Mouse (Mus musculus) 416B (cell line): ENCODE results near the gene Rnase2b.
A peak's percentile ranks its signal among the peaks of the same experiment; 100 is the strongest.
"Not testable (repeated sequence)": the region's sequence is repeated elsewhere in the genome, so short reads cannot be mapped to it uniquely, and the experiment has no call there.

Experiments
- DNase-seq: peaks from one replicate; pipeline ENCODE4 v3.0.0; 2011; ENCODE audit warnings: low read depth

Rnase2b gene

DNA sequence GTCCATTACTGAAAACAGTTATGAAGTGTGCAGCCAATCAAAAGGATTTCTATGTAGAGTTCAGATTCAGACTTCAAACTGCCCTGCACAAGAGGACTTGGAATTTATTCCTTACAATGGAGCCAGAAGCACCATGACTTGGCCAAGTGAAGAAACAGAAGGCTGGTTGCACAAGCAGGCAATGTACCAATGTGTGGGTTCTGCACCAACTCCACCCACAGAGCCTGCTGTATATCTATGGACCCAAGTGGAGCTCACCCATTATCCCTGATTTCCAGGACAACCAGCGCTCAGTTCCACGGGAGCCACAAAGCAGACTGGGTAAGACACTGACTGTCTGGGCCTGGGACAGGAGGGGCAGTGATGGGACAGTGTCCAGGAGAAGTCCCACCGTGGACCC is at the start of gene Rnase2b:
Gene Rnase2b (plus strand): TSS at position 285 of the 400 bp plus-strand sequence.
- DNase-seq, result not testable (repeated sequence)

DNA sequence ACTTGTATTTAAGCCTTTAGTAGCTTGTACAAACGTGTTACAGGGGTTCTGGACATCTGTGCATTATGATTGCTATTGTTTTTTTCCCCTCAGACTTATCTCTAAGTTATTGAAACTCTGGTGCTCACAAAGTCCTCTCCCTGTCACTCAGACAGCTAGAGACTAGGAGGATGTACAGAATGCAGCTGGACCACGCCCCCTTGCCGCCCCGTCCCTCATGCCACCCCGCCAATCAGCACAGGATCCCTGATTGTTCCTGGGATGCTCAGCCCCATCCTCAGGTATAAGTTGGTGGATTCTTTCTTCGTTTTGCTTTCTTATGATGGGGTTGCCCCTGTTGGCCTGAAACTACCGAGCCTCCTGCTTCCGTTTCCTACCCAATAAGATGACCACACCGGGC is 48.6 kb upstream of the Rnase2b start:
- DNase-seq, result no peak

DNA sequence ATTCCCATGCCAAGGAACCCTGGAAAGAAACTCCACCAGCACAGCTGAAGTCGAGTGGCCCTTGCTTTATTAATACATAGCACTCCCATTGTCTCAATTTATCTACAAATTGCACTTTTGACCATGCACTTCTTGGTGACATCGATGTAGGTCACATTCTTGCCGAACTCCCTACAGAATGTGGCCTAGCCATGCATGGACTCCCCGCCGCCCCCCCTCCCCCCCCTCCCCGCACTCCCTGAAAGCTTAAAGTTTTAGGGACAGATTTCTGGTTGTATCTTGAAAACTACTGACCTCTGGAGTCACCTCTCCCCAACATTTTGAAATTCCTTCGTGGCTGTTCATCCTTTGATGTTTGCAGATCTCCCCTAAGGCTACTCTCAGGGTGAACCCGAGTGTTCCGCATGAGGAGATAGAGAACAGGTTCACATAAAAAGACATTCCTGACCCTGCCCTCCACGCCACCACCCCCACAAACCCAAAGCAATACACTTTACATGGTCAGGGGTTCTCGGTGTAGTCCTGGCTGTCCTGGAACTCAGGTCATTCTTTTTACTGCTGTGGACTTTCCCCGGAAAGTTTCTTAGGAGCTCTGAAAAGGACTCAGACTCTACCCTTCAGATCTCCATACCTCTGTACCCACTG is 48.0 kb upstream of the Rnase2b start, which contains the start of gene Eddm3b:
Gene Eddm3b (plus strand): TSS at position 511 of the 645 bp plus-strand sequence.
- DNase-seq, result no peak

DNA sequence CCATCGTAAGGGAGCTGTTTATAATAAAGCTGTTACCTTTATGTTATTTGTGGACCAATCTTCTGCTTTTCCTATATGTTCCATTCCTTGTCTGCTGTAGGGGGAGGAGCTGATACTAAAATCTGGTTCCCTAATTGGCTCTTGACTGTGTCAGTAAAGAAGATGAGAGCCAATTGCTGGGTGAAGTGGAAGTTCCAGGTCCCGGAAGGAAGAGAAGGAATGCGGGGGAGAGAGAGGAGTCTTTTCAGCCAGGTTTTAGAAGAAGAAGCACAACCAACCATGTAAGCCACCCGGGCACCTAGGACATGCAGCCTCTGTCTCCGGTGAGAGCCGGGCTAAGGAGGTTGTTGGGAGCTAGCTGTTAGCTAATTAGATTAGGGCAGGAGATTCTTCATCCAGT is 36.4 kb upstream of the Rnase2b start:
- no peak for DNase-seq

DNA sequence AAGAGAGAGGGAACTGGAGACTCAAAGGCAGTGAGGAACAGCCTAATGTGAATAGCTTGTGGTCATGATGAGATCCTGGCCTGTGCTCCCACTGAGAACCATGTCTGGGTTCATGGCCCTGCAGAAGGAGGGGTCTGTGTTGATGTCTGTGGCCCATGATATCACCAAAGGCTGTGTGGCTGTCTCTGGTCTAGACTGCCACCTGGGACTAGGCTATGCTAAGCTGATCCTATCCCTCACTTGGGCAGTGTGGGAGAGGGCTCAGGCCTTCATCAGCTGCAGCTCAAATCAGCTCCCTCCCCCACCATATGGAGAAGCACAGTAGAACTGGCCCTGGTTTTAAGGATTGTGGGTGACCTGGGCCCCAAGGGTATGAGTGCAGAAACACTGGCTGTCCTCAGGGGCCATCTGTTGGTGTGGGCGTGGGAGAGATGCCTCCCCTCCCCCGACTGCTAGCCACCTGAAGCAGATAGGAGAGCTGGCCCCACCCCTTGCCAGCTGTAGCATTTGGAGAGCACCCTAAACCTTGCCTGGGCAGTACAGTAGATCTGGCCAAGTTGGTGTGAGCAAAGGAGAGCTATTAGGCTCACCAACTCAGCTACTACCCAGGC is 34.3 kb upstream of the Rnase2b start:
- no peak for DNase-seq

DNA sequence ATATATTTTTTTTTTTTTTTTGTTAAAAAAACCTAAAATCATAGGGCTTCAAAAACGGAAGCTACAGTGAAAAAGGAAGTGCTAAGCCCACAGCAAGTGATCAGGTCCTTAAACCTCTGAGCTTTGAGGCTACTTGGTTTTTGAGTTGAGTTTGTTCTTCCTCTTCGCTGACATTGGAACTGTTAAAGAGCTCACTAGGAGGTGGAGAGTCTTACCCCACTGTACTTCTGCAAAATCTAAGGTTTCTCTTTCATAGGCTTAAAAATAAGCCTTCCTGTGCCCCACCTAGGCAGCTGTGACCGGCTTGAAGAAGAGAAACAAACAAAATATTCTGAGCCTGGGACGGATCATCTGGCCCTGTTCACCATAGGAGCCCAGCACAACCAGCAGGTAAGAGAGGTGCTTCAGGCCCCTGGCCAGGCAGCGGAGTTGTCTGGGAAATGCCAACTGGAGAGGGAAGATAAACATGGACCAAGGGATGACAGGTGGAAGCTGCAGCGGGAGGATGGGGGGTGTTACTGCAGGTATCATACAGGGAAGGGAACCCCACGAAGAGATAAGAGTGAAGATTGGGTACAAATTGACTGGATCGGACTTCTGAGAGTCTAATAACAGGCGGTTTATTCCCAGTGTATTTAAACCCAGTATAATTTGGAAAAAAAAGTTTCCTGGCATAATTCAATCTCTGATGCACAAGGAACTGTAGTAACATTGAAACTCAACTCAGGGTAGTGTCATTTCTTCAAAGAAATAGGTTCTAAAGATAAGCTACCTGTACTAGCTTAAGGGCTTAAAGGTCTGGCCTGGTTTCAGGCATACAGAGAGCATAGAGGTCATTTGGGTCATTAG is 33.1 kb upstream of the Rnase2b start:
- DNase-seq, result peak; percentile 3

DNA sequence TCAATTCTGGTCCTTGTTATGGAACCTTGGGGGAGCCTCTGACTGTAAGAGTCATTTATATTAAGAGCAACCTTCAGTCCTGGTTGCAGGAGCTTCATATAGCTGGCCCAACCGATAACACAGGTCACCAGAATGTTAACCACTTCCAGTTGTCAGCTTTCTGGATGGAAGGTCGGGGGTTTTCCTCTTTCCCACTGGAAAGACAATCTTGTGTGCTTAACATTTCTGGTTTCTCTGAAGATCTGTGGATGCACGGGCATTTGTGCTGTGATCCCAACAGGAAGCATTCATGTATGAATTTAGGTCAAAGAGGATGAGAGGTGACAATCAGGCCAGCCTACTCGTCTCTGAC is 32.5 kb upstream of the Rnase2b start:
- DNase-seq, result no peak

DNA sequence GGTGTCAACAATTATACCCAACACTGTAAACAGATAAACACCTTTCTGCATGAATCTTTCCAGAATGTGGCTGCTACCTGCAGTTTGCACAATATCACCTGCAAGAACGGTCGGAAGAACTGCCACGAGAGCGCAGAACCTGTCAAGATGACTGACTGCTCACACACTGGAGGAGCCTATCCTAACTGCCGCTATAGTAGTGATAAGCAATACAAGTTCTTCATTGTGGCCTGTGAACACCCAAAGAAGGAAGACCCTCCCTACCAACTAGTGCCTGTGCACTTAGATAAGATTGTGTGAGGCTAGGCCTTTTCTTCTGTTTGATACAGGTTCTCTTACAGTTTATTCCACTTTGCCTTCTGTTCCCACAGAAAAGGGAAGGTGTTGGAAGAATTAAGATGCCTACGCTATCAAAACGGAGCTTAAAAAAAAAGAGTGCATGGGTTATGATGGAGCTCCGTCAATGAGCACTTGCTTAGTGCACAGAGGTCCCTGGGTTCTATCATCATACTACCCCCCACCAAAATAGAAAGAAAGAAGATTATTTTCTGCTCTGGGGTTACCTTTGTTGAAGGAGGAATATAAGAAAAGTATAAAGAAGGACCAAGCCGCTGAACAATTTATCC is 31.6 kb upstream of the Rnase2b start:
- DNase-seq, result no peak

DNA sequence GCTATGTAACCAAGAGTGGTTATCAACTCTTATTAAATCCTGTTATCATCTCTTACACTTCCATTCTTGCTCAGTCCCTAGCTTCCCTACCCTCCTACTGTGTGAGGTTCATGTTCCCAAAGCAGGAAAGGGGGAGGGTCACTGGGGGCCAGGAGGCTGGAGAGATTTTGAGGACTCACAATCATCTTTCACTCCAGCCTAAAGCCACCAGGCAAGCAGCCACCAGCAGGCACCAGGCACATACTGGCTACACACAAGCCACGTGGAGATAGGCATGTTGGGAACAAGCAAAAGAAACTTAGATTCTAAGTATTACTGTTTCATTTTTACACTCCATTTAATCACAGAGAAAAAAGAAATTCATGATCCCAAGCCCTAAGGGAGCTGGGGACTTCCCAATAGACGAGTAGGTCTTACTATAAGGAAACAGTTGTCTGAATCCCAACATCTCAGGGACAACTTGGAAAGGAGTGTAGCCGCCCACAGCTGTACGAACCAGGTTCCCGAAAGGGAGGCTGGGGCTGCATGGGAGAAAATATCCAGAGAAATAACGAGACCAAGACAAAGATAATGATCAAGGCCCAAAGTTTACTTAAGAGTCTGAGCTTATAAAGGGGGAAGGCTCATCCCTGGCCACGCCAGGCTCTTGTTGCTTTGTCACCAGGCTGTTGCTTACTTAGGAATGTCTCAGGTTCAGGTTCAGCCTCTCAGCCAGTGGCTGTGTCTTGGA is 30.8 kb upstream of the Rnase2b start:
- DNase-seq, result no peak

DNA sequence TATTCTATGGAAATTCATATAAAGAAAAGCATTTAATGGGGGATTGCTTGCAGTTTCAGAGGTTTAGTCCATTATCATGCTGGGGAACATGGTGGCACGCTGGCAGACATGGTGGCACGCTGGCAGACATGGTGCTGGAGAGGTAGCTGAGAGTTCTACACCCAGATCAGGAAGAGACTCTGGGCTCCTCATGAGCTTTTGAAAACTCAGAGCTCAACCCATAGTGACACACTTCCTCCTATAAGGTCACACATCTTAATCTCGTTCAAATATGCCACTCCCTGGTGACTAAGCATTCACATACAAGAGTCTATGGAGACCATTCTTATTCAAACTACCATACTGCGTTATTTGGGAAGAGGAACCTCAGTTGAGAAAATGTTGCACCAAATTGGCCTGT is 29.7 kb upstream of the Rnase2b start:
- peak; percentile 5 for DNase-seq

DNA sequence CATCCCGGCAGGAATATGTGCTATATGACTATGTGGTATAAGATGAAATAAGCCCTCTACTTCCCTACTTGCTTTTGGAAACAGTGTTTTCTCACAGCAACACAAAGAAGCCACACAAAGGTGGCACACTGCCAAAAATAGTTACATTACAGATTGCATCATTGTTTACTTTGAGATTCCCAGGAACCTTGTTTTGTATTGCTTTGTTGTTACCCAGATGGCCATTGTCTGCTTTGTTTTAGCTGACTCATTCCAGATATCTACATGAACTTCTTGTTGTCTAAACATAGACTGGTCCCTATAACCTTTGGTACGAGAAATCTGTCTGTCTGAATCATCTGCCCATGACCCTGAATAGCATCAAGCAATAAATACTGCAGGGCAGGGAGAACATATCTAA is 21.7 kb upstream of the Rnase2b start:
- no peak for DNase-seq

DNA sequence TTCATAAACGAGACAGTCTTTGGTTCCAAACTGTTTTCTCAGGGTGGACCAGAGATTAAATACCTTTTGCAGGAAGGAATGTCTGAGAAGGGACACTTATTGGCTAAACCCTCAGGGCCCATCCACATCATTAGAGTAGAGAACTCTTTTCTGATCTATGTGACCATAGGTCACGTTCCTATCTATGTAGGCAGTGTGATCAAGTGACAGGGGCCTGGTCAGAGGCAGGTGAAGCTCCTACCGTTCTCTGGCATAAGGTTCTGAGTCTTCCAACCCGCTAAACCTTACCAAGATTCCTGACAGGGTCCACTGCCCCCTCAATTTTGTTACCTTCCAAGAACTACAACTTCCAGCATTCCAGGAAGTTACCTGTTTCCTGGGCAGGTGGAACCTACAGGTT is 19.9 kb upstream of the Rnase2b start:
- no peak for DNase-seq

DNA sequence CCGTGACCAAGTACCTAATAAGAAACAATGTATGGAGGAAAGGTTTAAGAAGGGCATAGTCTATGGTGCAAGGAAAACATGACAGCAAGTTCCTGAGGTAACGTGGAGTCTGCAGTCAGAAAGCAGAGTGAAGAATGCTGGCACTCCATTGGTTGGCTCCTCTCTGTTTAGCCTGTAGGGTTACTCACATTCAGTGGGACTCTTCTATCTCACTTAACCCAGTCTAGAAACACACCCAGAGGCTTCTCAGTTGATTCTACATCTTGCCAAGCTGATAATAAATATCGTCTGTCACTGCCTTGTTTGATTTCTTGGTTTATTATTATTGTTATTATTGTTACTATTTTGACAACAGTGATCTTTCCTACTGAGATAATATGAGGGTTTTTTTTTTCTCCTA is 19.5 kb upstream of the Rnase2b start:
- DNase-seq, result no peak

DNA sequence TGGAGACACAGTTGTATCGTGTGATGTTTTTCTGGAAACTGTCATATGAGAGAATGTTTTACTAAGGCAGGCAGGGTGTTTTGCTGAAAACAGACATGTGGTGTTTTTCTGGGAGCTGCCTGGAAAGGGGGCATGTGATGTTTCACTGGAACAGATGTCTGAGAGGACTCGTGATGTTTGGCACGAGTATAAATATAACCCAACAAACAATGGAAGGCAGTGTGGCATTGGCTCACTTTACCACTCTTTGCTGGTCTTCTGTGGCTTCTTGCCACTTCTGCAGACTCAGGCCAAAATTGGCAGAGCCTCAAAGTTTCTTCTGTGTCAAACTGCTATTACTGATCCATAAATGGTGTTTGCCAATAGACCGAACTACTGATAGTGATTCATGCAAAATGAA is 18.8 kb upstream of the Rnase2b start:
- DNase-seq, result no peak

DNA sequence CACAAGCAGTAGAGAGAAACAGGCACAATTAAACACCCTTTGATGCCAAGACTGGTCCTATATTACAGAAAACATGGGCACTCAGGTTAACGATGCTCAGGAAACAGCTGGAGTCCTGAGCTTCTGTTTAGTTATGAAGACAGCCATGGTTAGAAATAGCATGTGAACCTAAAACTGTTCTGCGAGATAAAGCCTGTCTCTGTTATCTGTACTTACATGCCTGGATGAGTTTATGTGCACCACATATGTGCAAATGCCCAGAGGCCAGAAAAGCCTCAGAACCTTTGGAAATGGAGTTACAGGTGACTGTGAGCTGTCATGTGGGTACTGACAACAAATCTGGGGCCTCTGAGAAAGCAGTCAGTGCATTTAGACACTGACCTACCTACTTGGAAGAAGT is 18.1 kb upstream of the Rnase2b start:
- DNase-seq, result no peak

DNA sequence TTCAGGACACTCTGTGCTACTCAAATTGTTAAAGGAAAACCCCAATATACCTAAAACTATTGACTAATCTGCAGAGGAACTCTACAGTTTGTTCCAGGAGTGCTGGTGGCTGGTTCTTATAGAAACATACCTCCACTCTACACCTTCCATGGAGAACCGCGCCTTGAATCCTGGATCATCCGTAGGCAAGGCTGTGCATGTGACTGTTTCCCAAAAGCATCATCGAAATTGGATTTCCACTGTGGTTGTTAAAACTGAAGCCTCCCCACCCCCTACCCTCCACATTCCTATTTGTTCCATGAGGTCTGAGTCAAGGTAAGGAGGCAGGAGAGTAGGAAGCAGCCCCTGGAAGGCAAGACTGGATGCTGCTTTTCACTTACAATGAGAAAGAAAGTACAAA is 17.6 kb upstream of the Rnase2b start:
- DNase-seq, result no peak

DNA sequence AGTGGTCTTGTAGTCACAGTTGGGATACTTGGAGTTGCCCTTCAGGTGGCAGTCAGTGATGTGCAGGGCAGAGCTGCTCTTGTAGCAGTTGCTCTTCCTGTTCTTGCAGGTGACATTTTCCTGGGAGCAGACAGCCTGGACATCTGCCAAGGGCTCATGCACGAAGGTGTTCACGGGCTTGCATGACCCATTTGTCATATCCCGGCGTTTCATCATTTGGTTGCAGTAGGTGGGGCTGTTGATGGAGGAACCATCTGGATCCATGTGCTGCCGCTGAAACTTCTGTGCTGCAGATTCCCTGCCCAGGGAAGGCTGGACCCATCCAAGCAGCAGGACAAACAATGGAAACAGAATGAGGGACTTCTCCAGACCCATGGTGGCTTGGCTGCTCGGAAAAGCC is 16.5 kb upstream of the Rnase2b start:
- no peak for DNase-seq

DNA sequence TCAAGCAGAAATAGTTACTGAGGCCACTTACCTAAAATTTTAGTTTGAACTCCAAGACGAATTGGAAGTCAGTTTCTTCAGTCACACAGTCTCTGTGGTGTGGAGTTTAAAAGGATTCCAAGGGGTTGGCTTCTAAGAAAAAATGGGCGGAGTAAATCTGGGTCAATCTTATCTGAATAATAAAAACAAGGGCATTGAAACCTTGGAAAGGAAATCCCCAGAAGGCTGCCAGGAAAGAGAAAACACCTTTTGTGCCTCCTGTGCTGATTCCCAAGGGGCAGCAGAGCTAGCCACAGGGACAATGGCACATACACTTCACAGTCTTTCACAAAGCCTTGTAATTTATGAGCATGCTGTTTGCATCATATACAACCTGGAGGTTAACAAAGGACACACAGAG is 15.4 kb upstream of the Rnase2b start, which contains the start of gene Rnase1:
Gene Rnase1 (minus strand): TSS at position 101 of the 400 bp plus-strand sequence.
- DNase-seq, result no peak

DNA sequence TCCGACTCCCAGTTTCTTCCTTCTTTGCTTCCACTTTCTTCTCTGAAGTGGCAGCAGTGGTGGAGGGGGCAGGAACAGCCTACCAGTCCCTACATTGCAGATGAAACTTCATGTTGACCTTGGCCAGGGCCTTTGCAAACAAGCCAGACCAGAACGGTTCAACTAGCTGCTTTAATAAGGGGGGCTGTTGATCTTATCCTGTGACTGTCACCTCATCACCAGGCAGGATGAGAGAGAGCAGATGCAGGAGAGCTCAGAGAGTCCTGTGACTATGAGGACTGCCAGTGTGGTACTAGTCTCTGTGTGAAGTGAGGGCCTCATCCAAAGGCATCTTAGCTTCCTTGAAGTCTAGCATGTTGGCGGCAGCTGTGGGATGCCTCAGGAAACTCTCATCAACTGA is 14.1 kb upstream of the Rnase2b start:
- no peak for DNase-seq

DNA sequence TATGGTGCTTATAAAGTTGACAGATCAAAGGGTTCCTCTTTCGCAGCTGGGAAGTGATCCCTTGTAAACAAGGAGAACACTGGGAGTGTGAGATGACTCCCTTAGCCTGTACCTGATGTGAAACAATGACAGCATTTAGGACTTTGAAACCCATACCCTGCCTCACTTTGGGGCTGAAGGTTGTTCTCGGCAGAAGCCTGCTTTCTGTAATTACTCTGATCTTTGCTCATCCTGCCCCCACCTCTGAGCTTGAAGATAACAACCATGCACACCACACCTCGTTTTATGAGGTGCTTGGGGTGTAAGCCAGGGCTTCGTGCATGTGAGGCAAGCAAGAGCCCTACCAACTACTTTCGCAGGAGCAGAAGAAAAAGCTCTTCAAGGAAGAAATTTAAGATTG is 12.9 kb upstream of the Rnase2b start:
- no peak for DNase-seq

DNA sequence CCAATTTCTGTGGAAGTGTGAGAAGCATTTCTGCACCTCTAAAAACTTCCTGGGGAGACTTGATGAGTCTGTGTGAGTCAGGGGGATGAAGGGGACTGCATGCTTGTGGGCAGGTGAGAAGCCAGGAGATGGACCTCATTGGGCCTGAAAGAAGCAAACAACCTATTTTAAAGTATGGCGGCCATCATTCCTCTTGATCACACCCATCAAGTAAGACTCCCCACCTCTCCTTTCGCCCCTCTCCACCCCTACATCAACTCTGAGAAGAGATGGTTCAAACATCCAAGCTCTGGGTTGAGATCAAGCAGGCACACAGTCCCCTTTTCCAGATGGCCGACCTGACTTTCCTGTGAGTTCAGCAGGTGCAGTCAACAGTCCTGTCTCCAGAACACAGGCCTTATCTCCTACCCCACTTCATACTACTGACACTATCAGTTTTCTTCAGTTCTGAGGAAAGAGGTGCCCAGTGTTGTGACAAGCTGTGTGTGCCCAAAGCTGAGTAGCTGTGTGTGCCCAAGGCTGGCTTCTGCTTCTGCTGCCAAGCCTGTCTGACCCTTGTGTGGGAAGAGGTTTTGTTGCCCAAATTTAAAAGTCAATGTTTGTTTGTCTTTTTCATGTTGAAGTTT is 11.7 kb upstream of the Rnase2b start:
- no peak for DNase-seq
